10 mouse cellular contexts compared by ENCODE assay signal in the genomic region with DNA sequence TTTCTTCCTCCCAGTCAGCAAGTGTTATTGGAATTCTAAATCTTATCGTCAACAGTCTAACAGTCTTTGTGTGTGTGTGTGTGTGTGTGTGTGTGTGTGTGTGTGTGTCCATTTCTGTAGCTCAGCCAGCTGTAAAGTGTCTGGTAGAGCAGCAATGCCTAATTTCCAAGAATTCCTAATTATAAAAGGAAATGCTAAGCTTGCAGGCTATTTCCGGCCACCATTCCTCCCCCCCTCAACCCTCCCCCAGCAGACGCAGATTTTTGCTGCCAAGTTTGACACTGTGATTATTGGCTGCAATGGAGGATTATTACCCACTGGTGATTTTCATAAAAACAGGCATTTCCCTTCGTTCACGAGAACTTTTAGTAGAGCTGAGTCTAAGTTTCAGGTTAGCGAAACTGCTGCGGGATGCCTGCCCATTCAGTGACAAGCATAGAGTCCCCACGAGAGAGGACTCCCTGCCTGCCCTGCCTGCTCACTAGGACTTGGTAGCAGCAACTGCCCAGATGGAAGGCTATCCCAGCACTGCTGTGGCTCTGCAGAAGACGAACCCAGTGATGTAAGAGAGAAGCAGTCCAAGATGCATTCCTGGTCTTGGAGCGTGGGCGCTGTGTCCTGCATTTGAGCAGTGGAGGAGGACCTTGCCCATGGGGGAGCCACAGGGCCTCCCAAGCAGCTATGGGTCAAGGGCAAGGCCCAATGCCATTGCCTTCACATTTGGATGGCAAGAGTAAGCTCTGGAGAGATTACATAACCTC. TPM values are rescaled to one million over a fixed set of nuclear protein-coding genes. Genes with fewer than 3 reads are reported as not detected.
A peak's percentile ranks its signal among the peaks of the same experiment; 100 is the strongest.
DNase-seq lines count a peak whose midpoint lies in the region; ATAC-seq and TF ChIP-seq lines count a peak whose summit lies in the region.
"Had no signal": no experiment of that assay in that cellular context is flagged by ENCODE, and none has a peak within 500 bp of the region (broad histone marks: within the 10 kb centered on the region; RNA-seq: fewer than 3 reads in every experiment).

No protein-coding gene starts in this region.

- no peak overlapping the region for H3K4me3 ChIP-seq in liver, adult 2 months (ENCODE audit: insufficient read depth, low read depth, low read length)
- H3K4me3 ChIP-seq in intestine, postnatal 0 days (ENCODE audit: low read depth, low read length): no peak overlapping the region
- H3K4me3 ChIP-seq: myocyte had no signal

- H3K9me3 ChIP-seq in intestine, postnatal 0 days (ENCODE audit: control insufficient read depth): no peaks in the 10 kb centered on the region

- peaks cover 9% of the 10 kb centered on the region; the same call in 1 of the 2 replicates for H3K36me3 ChIP-seq in liver, adult 2 months (ENCODE audit: control insufficient read depth, insufficient read depth, low read length)
- peaks cover 23% of the 10 kb centered on the region for H3K36me3 ChIP-seq in intestine, postnatal 0 days (ENCODE audit: control insufficient read depth, insufficient read depth)

- H3K79me2 ChIP-seq in liver, adult 2 months (ENCODE audit: control insufficient read depth, insufficient read depth, low read length): no peaks in the 10 kb centered on the region

- no peak overlapping the region for H3K4me2 ChIP-seq in intestine, postnatal 0 days (replicated peaks; ENCODE audit: low read depth)

- no peak overlapping the region for H3K9ac ChIP-seq in liver, adult 2 months (ENCODE audit: low read depth, low read length)
- no peak overlapping the region for H3K9ac ChIP-seq in intestine, postnatal 0 days (ENCODE audit: low read depth, low read length)

- TF ChIP-seq CTCF in liver, adult 2 months (IDR thresholded peaks at IDR 0.05; ENCODE audit: low read depth, low read length): no peak
- no peak for TF ChIP-seq CTCF in intestine, postnatal 0 days (IDR thresholded peaks at IDR 0.05; ENCODE audit: low read depth)

- peak; percentile 19 for DNase-seq in liver, adult 2 months (ENCODE audit: extremely low read depth, low read depth, low spot score)
- DNase-seq in liver: no peak
- DNase-seq in gastrocnemius, adult 18-20 months (ENCODE audit: low spot score): peak; percentile 21
- DNase-seq in lung, postnatal 4 days: peak; percentile 48 to 73
- no peak for DNase-seq in urinary bladder, postnatal 14 days (ENCODE audit: low spot score)
- DNase-seq in layer of hippocampus, postnatal 25 days (ENCODE audit: extremely low spot score in 1 of 2, low spot score in 1 of 2): no peak
- DNase-seq in embryo, embryonic 11 days: no peak
- DNase-seq: cerebellum, adult 8-10 months had no signal

- H3K27ac ChIP-seq in liver, adult 2 months (replicated peaks; ENCODE audit: insufficient read depth, low read depth, low read length): peak overlapping the region; percentile 21
- peak overlapping the region; percentile 41; the same call in 1 of the 2 replicates for H3K27ac ChIP-seq in intestine, postnatal 0 days (ENCODE audit: low read depth, low read length)

- WGBS in liver, adult 2 months: 80% methylated on average over 11 of the region's 11 CpGs
- 70% methylated on average over 11 of the region's 11 CpGs for WGBS in intestine, postnatal 0 days

- no peak for TF ChIP-seq POLR2A in liver, adult 2 months (IDR thresholded peaks at IDR 0.05; ENCODE audit: extremely low read depth, insufficient read depth, low read length)

- H3K27me3 ChIP-seq in liver, adult 2 months (ENCODE audit: control insufficient read depth, insufficient read depth, low read length): no peaks in the 10 kb centered on the region
- H3K27me3 ChIP-seq in intestine, postnatal 0 days (replicated peaks; ENCODE audit: control insufficient read depth, insufficient read depth, low read length): no peaks in the 10 kb centered on the region

- ATAC-seq in intestine, postnatal 0 days: no peak

- no peaks in the 10 kb centered on the region for H3K4me1 ChIP-seq in liver, adult 2 months (ENCODE audit: control insufficient read depth, insufficient read depth, low read length)
- no peaks in the 10 kb centered on the region for H3K4me1 ChIP-seq in intestine, postnatal 0 days (replicated peaks; ENCODE audit: control insufficient read depth, insufficient read depth, low read length)

RNA-seq across cellular contexts. Expression of a gene that starts 52.9 kb away (rescaled TPM):
- total RNA-seq in liver, adult 2 months (2014; rRNA removed): 0.40 and 0.65 TPM in 2 replicates
- not detected in 2 replicates for polyA plus RNA-seq in liver, adult 2 months (2012; rRNA removed)
- not detected for total RNA-seq in gastrocnemius, adult 18-20 months (2021)
- 1.0 and 1.4 TPM in 2 replicates for polyA plus RNA-seq in intestine, postnatal 0 days (2015; fragmentation: Nextera tagmentation; extraction: Ambion mirVana)
- under 1 TPM; 0.40 to 0.69 TPM for total RNA-seq in layer of hippocampus, postnatal 25 days (2021)

Comparison
In these comparisons a context has a peak if more than half of its experiments do, and no peak if none do; other contexts are left out.
1. DNase-seq: peak in liver, adult 2 months (single experiment), gastrocnemius, adult 18-20 months (single experiment) and lung, postnatal 4 days (2 of 2); none in liver (single experiment), urinary bladder, postnatal 14 days (single experiment), layer of hippocampus, postnatal 25 days (0 of 2) and embryo, embryonic 11 days (single experiment).